Mouse (Mus musculus): ENCODE measurements around the gene 2610318N02Rik.

- no peak for TF ChIP-seq EP300 (optimal IDR thresholded peaks at IDR 0.05)
- TF ChIP-seq CTCF (IDR thresholded peaks at IDR 0.05; ENCODE audit: low read depth) = peak; percentile 86
These were observed 2.3 kb upstream of the 2610318N02Rik start for GRCm38 (mm10) chr16:17127292-17127691.
